Mouse (Mus musculus): Measurements from ENCODE around the gene Twf2.

Gene Twf2

GRCm38 (mm10) chr9:106242813-106243488, 40.0 kb downstream of the Twf2 start:
- DNase-seq: no peak

- no peak for DNase-seq
Measured at GRCm38 (mm10) chr9:106249550-106249949, 46.6 kb downstream of the Twf2 start.

- DNase-seq: no peak
Measured at GRCm38 (mm10) chr9:106250245-106250644, 47.3 kb downstream of the Twf2 start.

GRCm38 (mm10) chr9:106251066-106251465, 48.2 kb downstream of the Twf2 start:
- DNase-seq: no peak

GRCm38 (mm10) chr9:106254001-106254400, 51.1 kb downstream of the Twf2 start:
- no peak for DNase-seq

- no peak for DNase-seq
Measured at GRCm38 (mm10) chr9:106258412-106258811, 55.5 kb downstream of the Twf2 start.

- DNase-seq: no peak
Measured at GRCm38 (mm10) chr9:106258990-106259389, 56.1 kb downstream of the Twf2 start.

- no peak for DNase-seq
Measured at GRCm38 (mm10) chr9:106261058-106261457, 58.1 kb downstream of the Twf2 start.

- no peak for DNase-seq
Measured at GRCm38 (mm10) chr9:106261491-106261890, 58.6 kb downstream of the Twf2 start.

- no peak for DNase-seq
Measured at GRCm38 (mm10) chr9:106262075-106262474, 59.2 kb downstream of the Twf2 start.

- no peak for DNase-seq
Measured at GRCm38 (mm10) chr9:106263381-106263924, 60.5 kb downstream of the Twf2 start.

Measured in thymus, postnatal 4 days (tissue).